Mouse (Mus musculus) limb, embryonic 10.5 days (tissue): ENCODE results near the gene Atp10a. TPM values are rescaled to one million over a fixed set of nuclear protein-coding genes. Genes with fewer than 3 reads are reported as not detected.

Source experiments
- DNase-seq: peaks from one replicate; pipeline ENCODE4 v3.0.0-alpha.2; 2017; ENCODE audit warnings: low spot score
- H3K27ac ChIP-seq: fragments of 300-500 bp; sonication (generic); 2 replicates; pipeline ENCODE4 v1.5.1; 2016; ENCODE audit warnings: mild to moderate bottlenecking
- H3K27me3 ChIP-seq: fragments of 300-500 bp; sonication (generic); 2 replicates; pipeline ENCODE4 v1.6.1; 2016; ENCODE audit warnings: low read depth, mild to moderate bottlenecking; ENCODE audit not compliant: poor library complexity, severe bottlenecking
- H3K36me3 ChIP-seq: fragments of 300-500 bp; sonication (generic); 2 replicates; pipeline ENCODE4 v1.6.1; 2016; ENCODE audit warnings: mild to moderate bottlenecking, moderate library complexity
- H3K4me1 ChIP-seq: fragments of 300-500 bp; sonication (generic); 2 replicates; pipeline ENCODE4 v1.6.1; 2016
- H3K4me3 ChIP-seq: fragments of 300-500 bp; sonication (generic); 2 replicates; pipeline ENCODE4 v1.5.1; 2016; ENCODE audit warnings: mild to moderate bottlenecking, moderate library complexity
- H3K9me3 ChIP-seq: fragments of 300-500 bp; sonication (generic); replicated peaks from 2 replicates; pipeline ENCODE4 v1.6.1; 2016; ENCODE audit warnings: mild to moderate bottlenecking
- WGBS: fragments of 180-500 bp; shearing (Covaris S2); methylation state at CpG from one replicate; pipeline ENCODE4 v1.1.7; 2016; 5-methylcytosine and 5-hydroxymethylcytosine counted together
- polyA plus RNA-seq: library from polyadenylated mRNA; unstranded; fragments of >200 nt; fragmentation: Nextera tagmentation; extraction: Ambion mirVana; gene quantifications from 2 replicates; pipeline ENCODE4 v1.2.1, GENCODE M21; 2016

Gene Atp10a
- polyA plus RNA-seq = 1.5 and 1.7 TPM in 2 replicates

DNA sequence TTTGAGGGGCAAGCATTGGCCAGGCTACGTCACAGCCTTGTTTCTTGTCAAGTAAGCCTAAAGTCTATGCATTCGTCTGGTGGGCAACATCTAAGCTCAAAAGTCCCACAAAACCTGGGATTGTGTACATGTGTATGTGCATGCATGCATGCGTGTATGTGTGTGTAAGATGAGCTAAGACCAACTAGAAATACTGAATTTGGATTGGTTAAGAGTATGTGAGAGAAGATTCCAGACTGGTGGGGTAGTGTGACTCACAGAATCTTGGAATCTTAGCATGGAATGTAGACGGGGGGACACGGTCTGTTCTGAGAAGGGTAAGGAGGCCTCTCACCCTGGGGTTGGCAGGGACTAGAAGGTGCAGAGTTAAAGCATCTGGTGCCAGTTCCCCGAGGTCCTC lies at the start of gene Atp10a:
Gene Atp10a (plus strand): TSS at position 301 of the 400 bp plus-strand sequence.
- DNase-seq = no peak
- peaks cover 5% of the 10 kb centered on the region for H3K4me1 ChIP-seq
- H3K36me3 ChIP-seq = no peaks in the 10 kb centered on the region
- H3K27me3 ChIP-seq = peaks cover 19% of the 10 kb centered on the region
- WGBS = 86% methylated on average over 6 of the region's 6 CpGs
- no peak within 1 kb of the TSS for H3K4me3 ChIP-seq
- no peak within 1 kb of the TSS for H3K27ac ChIP-seq
- H3K9me3 ChIP-seq = no peaks in the 10 kb centered on the region

GRCm38 (mm10) chr7:58618048-58618447 lies 37.9 kb upstream of the Atp10a start:
- Histone ChIP-seq H3K27me3 (no peaks in the 10 kb centered on the region), H3K9me3 (no peaks in the 10 kb centered on the region), H3K4me1 (no peaks in the 10 kb centered on the region), H3K4me3 (no peak overlapping the region), H3K36me3 (no peaks in the 10 kb centered on the region), H3K27ac (no peak overlapping the region)
- DNase-seq = no peak
- WGBS = 44% methylated on average over 1 of the region's 1 CpGs

GRCm38 (mm10) chr7:58626305-58627155 lies 29.4 kb upstream of the Atp10a start:
- DNase-seq = no peak
- Histone ChIP-seq H3K9me3 (no peaks in the 10 kb centered on the region), H3K27me3 (no peaks in the 10 kb centered on the region), H3K4me1 (no peaks in the 10 kb centered on the region), H3K4me3 (no peak overlapping the region), H3K27ac (no peak overlapping the region), H3K36me3 (no peaks in the 10 kb centered on the region)
- 86% methylated on average over 9 of the region's 9 CpGs for WGBS

- no peak overlapping the region for H3K27ac ChIP-seq
- 84% methylated on average over 1 of the region's 1 CpGs for WGBS
- no peaks in the 10 kb centered on the region for H3K27me3 ChIP-seq
Observed at GRCm38 (mm10) chr7:58627381-58627780, 28.6 kb upstream of the Atp10a start.

GRCm38 (mm10) chr7:58629233-58629632 lies 26.7 kb upstream of the Atp10a start:
- Histone ChIP-seq H3K36me3 (no peaks in the 10 kb centered on the region), H3K4me1 (no peaks in the 10 kb centered on the region), H3K27ac (no peak overlapping the region), H3K27me3 (no peaks in the 10 kb centered on the region), H3K9me3 (no peaks in the 10 kb centered on the region), H3K4me3 (no peak overlapping the region)
- 84% methylated on average over 2 of the region's 2 CpGs for WGBS
- no peak for DNase-seq

More at GRCm38 (mm10) chr7:58627381-58627780, 28.6 kb upstream of the Atp10a start:
- DNase-seq = no peak
- Histone ChIP-seq H3K4me3 (no peak overlapping the region), H3K36me3 (no peaks in the 10 kb centered on the region), H3K9me3 (no peaks in the 10 kb centered on the region), H3K4me1 (no peaks in the 10 kb centered on the region)

- no peaks in the 10 kb centered on the region for H3K9me3 ChIP-seq
- no peaks in the 10 kb centered on the region for H3K36me3 ChIP-seq
- H3K27me3 ChIP-seq = no peaks in the 10 kb centered on the region
- H3K27ac ChIP-seq = no peak overlapping the region
- no peak overlapping the region for H3K4me3 ChIP-seq
- no peak for DNase-seq
- 94% methylated on average over 1 of the region's 1 CpGs for WGBS
- H3K4me1 ChIP-seq = no peaks in the 10 kb centered on the region
Observed at GRCm38 (mm10) chr7:58633683-58634082, 22.3 kb upstream of the Atp10a start.

DNA sequence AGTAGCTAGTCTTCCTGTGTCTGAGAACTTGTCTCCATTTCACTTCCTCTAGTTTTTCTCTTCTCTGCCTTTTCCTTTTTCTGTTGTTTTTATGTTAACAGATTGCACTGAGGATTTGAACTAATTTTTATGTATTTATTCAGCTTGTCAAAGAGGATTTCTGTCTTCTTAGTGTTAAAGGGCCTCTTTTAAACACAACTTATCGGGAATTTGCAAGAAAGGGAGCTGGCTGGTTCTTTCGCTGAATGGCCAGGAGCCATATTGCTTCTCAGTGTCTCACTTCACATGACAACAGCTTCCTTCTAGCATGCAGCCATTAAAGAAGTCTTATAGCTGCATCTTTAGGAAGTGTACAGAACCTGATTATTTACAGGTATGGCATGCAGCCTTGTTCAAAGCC lies 16.3 kb upstream of the Atp10a start:
- no peaks in the 10 kb centered on the region for H3K36me3 ChIP-seq
- no peak overlapping the region for H3K27ac ChIP-seq
- H3K4me3 ChIP-seq = no peak overlapping the region
- 97% methylated on average over 2 of the region's 2 CpGs for WGBS
- H3K4me1 ChIP-seq = no peaks in the 10 kb centered on the region
- no peaks in the 10 kb centered on the region for H3K9me3 ChIP-seq
- H3K27me3 ChIP-seq = no peaks in the 10 kb centered on the region
- no peak for DNase-seq

DNA sequence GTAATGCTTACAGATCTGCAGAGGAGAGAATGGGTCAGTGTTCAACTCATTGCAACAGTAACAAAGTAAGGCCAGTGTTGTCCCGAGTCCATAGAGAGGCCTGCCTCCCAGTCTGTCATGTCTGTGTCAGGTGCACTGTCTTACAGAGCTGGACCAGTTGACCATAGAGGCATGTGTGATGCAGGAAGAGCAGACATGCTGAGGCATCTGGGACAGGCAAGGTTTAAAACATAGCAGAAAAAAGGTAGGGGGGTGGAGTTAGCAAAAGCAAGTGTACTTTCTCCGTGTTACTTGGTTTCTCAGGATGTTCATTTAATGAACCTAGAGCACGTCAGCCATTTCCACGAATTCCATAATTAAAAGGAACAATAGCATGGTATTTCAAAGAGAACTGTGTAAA lies 15.5 kb upstream of the Atp10a start:
- no peaks in the 10 kb centered on the region for H3K4me1 ChIP-seq
- no peaks in the 10 kb centered on the region for H3K36me3 ChIP-seq
- H3K27me3 ChIP-seq = no peaks in the 10 kb centered on the region
- H3K4me3 ChIP-seq = no peak overlapping the region
- no peaks in the 10 kb centered on the region for H3K9me3 ChIP-seq
- H3K27ac ChIP-seq = no peak overlapping the region
- 90% methylated on average over 4 of the region's 4 CpGs for WGBS
- no peak for DNase-seq

DNA sequence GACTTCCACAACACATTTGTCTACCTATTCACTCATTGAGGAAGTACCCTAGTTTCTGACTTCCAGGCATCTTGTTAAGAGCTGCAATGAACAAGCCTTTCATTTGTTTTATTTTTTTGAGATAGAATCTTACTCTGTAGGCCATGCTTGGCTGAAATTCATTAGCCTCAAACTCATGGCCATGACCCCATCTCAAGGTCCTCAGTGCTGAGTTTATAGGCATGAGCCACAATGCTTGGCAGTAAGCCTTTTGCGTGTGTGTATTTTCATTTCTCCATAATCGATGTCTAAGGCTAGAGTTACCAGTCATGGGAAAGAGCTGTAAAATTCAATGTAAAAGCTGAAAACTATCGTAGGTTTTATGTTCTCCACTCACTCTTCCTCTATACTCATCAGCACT lies 14.1 kb upstream of the Atp10a start:
- Histone ChIP-seq H3K4me1 (no peaks in the 10 kb centered on the region), H3K27ac (no peak overlapping the region), H3K27me3 (no peaks in the 10 kb centered on the region), H3K36me3 (no peaks in the 10 kb centered on the region), H3K4me3 (no peak overlapping the region), H3K9me3 (no peaks in the 10 kb centered on the region)
- DNase-seq = no peak
- 94% methylated on average over 3 of the region's 3 CpGs for WGBS

DNA sequence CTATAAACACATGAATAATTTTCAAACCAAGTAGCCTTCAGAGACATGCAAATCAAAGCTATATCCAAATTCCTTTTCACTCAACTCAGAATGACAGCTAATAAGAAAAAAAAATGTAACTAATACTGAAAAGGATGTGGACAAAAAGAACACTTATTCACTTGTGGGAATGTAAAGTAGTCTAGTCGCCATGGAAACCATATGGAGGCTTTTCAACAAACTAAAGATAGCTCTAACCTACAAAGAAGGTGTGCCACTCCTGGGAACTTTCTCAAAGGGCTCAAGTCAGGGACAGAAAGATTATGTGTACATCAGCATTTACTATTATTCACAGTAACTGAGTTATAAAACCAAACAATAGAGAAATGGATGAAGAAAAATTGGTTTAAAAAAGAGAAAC lies 8.6 kb upstream of the Atp10a start:
- H3K27ac ChIP-seq = no peak overlapping the region
- WGBS = 75% methylated on average over 1 of the region's 1 CpGs
- no peaks in the 10 kb centered on the region for H3K27me3 ChIP-seq
- DNase-seq = no peak
- H3K4me3 ChIP-seq = no peak overlapping the region
- no peaks in the 10 kb centered on the region for H3K9me3 ChIP-seq
- no peaks in the 10 kb centered on the region for H3K36me3 ChIP-seq
- no peaks in the 10 kb centered on the region for H3K4me1 ChIP-seq

GRCm38 (mm10) chr7:58657913-58658789 lies 2.2 kb downstream of the Atp10a start:
- H3K4me3 ChIP-seq = peak overlapping the region; percentile 75
- no peaks in the 10 kb centered on the region for H3K36me3 ChIP-seq
- peaks cover 19% of the 10 kb centered on the region for H3K27me3 ChIP-seq
- peak; percentile 82 for DNase-seq
- WGBS = under 1% methylated on average over 81 of the region's 81 CpGs
- H3K9me3 ChIP-seq = no peaks in the 10 kb centered on the region
- peak overlapping the region; percentile 88 for H3K27ac ChIP-seq
- peaks cover 5% of the 10 kb centered on the region for H3K4me1 ChIP-seq

- Histone ChIP-seq H3K36me3 (no peaks in the 10 kb centered on the region), H3K4me3 (peak overlapping the region; percentile 75), H3K27ac (peak overlapping the region; percentile 88), H3K27me3 (peaks cover 19% of the 10 kb centered on the region), H3K9me3 (no peaks in the 10 kb centered on the region), H3K4me1 (peaks cover 5% of the 10 kb centered on the region)
- 27% methylated on average over 14 of the region's 14 CpGs for WGBS
- no peak for DNase-seq
Observed at GRCm38 (mm10) chr7:58658790-58659405, 2.9 kb downstream of the Atp10a start.

DNA sequence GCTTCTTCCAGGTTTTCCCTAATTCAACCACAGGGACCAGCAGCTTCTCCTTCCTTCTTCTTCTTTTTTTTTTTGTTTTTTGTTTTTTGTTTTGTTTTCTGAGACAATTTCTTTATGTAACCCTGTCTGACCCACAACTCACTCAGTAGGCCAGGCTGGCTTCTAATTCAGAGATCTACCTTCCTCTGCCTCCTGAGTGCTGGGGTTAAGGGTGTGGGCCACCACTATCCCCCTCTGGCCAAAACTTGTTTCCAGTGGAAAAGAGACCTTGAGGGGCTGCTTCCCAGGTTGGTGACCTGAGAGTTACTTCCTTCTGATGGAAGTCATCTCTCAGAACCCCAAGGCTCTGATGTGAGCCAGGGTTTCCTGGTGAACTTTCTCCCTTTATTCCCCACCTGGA lies 4.1 kb downstream of the Atp10a start:
- Histone ChIP-seq H3K4me3 (no peak overlapping the region), H3K36me3 (no peaks in the 10 kb centered on the region), H3K27ac (no peak overlapping the region), H3K27me3 (peaks cover 19% of the 10 kb centered on the region), H3K9me3 (no peaks in the 10 kb centered on the region), H3K4me1 (peaks cover 5% of the 10 kb centered on the region)
- no peak for DNase-seq
